Mouse (Mus musculus): ENCODE measurements around the gene Ramp2. TPM values are rescaled to one million over a fixed set of nuclear protein-coding genes. Genes with fewer than 3 reads are reported as not detected.

Ramp2 gene
- 10 to 100 TPM; 31.8 to 51.8 TPM for total RNA-seq (2021)
- long read RNA-seq, experiment 1, transcript Ramp2-204 (4 exons, 1,178 nt): major isoform, 43 of 46 reads
- long read RNA-seq, experiment 1, partial matches to known transcripts: 0 of 46 reads
- long read RNA-seq, experiment 1, other reads (novel, unspliced or antisense): 3 of 46 reads
- long read RNA-seq, experiment 2, transcript Ramp2-204 (4 exons, 1,178 nt): major isoform, 28 of 35 reads
- long read RNA-seq, experiment 2, partial matches to known transcripts: 2 of 35 reads
- long read RNA-seq, experiment 2, other reads (novel, unspliced or antisense): 5 of 35 reads

DNA sequence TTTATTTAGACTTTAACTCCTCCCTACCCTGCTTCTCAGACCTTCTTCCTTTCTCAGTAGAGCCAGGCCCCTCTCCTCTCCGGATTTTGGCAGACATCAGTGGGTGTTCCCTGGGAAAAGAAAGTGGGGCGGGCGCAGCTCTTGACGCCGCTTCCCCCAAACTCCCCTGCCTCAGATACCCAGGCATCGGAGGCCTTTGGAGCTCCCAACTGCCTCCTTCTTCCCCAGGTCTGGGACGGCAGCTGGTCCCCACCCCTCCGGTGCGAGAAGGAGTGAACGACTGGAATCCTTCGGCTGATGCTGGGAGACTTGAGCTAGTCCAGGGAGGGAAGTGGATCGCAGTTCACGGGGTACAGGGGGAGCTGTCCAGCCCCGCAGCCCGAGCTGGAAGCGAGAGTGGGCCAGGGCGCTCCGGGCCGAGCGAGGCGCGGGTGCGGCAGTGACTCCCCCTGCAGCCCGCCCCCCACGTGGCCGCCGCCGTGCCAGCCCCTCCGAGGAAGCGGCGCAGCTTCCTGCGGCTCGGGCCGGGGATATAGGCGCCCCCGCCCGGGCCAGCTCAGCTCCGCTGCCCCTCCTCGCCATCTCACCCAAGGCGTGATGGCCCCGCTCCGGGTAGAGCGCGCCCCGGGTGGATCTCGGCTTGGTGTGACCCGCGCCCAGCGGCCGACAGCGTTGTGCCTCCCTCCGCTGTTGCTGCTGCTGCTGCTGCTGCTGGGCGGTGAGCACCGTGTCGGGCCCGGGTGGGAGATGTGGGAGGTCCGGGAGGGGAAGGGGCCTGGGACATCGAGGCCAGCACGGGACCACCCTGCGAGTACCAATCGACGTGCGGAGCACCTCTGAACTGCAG, at the start of gene Ramp2:
TSS of gene Ramp2 (plus strand) at position 174 of the 847 bp plus-strand sequence.
- DNase-seq: peak; percentile 78

DNA sequence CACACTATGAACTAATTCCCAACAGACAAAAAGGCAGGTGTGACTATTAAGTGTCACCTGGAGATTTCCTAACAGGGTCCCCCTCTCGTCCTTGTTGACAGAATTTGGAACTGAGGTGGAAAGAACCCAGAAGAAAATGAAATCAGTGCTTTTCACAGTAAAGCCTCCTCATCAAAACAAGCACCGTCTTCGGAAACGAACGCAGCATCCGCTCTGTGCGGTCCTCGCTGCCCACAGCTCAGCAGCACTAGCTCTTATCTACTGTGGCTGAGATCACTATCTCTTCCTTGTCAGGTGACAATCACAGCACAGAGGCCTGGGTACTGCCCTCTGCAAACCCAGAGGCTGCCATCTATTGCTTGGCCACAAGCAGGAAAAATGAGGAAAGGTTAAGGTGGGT, 49.7 kb upstream of the Ramp2 start:
- no peak for DNase-seq

DNA sequence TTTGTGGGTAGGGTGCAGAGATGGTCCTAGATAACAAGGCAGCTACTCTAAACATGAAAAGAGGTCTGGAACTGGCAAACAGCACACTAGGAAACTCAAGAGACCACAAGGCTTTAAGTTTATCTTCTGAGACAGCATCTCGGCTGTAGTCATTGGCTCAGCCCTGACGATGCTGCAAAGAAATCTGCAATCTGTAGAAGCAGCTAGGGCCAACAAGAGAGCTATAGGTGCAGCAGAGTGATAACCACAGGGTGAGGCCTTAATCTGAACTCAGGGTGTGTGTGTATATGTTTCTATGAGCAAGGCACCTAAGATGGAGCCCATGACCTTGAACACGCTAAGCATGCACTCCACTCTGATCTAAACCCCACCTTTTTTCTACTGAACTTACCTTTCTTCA, 46.3 kb upstream of the Ramp2 start:
- DNase-seq: no peak

DNA sequence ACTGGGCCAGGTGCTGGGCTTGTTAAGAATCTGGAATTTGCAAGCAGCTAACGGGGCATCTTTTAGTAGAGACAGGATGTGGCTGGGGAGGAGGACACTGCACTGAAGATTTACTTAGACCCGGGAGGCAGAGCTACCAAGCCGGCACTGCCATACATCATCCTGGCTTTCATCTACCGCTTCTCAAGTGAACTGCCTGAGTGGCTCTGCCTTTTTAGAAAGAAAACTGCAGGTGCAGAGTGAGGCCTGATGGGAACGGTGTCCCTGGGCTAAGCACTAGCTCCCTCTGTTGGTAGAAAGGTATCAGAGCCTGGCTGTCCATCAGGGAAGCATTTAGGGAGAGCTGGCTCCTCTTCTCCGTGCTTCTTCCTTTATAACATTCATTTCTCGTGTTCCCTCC, 44.8 kb upstream of the Ramp2 start:
- DNase-seq: no peak

DNA sequence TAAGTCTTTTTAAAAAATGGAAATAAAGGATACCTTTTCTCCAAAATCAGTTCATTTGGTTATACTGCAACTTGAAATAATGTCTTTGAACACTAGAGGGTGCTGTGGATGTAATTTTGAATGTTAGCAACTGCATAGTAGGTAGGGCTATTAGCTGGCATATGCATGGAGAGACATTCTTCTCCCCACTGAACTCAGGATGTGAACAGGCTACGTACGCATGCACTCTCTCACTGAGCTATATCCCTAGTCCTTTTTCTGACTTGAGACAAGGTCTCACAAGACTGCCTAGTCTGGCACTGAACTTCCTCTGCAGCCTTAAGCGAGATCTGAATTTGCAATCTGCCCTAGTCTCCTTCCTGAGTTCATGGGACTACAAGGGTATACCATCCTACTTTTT, 33.9 kb upstream of the Ramp2 start:
- no peak for DNase-seq

DNA sequence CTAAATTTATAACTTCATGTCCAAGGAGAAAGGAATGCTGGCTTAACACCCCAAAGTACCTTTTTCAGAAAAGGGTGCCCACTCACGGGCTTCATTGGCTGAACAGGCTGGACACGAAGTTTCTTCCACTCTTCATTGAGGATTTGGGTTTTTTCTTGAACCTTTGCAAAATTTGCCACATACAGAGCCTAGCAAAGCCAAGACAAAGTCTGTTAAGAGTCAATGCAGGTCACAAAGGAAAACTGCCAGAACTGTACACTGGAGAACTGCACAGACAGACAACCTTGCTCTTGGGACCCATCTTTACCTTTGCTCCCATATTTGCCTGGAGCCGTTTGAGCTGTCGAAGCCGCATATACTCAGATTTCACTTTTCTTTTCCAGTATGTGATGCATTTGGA, 28.9 kb upstream of the Ramp2 start:
- no peak for DNase-seq

DNA sequence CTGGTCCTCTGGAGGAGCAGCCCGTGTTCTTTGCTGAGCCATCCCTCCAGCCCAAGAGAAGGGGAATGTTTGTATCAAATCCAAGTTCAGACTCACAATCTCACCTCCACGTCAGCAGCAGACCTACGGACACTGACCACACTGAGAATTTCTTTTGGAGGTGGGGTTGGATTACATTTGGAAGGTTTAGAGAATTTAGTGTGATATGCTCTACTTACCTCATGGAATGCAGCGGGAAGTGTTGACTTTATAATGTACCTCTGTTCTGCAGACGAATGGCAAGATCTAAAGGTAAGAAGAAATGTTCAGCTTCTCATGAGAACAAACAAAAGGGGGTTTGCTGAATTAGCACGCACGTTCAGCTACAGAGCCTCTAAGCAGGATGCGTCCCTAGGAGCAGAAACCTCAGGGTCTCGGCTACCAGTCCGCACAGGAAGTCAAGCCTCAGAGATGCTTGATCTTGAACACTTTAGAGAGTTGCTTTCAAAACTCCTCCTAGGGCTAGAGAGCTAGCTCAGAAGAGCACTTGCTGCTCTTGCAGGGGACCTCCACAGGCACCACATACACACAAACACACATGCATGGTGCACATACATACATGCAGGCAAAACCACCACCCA, 27.3 kb upstream of the Ramp2 start:
- DNase-seq: no peak

DNA sequence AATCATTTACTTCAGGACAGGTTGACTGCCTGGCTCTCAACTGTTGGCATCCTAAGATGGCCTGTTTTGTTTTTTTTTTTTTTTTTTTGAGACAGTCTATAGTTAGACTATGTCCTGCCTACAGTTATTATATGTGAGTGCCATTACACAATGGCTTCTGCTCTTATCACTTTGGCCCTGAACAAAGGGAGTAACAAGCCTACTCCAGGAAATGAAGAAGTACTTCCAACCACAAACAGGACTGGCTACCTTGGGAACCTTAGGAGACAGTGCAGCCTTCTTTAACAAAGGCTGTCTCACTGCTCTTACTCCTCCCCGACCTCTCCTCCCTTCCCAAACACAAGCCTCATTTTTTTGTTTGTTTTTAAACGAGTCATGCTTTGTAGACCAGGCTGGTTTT, 25.0 kb upstream of the Ramp2 start:
- no peak for DNase-seq

DNA sequence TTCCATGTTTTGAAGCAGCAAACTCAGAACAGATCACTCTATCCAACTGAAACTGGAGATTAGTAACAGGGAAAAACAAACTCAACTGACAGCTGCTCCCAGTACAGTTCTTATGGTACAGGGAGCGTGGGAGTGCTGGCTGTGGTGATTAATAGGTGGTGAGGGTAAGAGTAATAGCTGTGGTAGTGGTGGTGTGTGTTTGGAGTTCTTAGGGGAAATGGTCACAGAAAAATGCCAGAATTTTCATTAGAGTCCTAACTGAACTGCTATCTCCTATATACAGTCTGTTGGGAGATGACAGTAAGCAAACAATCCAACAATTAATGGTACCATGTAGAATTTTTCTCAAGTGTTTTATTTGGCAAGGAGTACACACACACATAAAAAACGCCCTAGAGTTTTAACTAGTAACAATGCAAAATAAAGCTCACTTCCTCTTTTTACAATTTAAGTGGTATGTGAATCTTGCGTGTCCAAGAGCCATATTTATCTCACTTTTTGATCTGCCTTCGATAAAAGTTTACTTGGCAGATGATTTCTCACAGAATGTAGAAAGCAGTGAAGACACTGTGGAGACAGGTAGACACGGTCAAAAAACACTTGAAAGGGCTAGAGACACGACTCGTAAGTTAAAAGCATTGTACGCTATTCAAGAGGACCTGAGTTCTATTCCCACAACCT, 24.4 kb upstream of the Ramp2 start:
- no peak for DNase-seq

DNA sequence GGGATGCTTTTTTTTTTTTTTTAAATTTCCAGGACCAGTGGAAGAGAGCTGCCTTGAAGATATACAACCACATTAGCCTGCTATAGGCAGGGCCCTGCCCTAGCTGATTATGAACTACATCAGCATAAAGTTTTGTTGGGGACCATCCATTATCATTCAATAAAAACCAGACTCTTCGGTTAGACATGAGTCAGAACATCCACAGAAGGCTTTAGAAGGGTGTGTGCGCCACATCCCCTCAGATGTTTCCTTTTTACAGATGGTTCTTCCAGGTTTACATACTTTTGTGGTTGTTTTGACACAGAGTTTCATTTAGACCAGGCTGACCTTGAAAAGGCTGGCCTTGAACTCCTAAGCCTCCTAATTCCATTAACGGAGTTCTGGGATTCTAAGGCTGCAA, 21.5 kb upstream of the Ramp2 start:
- DNase-seq: no peak

DNA sequence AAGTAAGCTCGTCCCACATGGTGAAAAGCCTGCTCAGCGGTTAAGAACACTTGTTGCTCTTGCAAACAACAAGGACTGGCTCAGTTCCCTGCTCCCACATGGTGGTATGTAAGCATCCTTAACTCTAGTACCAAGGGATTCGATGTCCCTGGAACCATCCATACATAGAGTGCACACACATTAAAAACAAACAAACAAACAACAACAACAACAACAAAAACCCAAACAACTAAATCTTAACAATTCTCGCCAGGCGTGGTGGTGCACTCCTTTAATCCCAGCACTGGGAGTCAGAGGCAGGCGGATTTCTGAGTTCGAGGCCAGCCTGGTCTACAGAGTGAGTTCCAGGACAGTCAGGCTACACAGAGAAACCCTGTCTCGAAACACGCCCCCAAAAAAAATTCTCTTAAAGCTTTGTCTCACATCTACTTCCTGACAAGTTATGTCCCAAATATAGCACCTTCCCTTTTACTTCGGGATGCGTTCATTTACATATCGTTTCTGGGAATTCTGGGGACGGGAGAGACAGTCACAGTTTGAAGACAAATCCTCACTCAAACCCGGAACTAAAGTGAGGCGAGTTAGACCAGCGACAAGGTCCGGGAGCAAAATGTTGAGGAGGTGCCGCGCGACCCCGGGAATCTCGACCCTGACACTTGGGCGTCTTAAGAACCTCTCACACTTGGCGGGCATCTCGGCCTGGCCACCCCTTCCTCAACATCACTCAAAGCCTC, 20.3 kb upstream of the Ramp2 start:
- no peak for DNase-seq

DNA sequence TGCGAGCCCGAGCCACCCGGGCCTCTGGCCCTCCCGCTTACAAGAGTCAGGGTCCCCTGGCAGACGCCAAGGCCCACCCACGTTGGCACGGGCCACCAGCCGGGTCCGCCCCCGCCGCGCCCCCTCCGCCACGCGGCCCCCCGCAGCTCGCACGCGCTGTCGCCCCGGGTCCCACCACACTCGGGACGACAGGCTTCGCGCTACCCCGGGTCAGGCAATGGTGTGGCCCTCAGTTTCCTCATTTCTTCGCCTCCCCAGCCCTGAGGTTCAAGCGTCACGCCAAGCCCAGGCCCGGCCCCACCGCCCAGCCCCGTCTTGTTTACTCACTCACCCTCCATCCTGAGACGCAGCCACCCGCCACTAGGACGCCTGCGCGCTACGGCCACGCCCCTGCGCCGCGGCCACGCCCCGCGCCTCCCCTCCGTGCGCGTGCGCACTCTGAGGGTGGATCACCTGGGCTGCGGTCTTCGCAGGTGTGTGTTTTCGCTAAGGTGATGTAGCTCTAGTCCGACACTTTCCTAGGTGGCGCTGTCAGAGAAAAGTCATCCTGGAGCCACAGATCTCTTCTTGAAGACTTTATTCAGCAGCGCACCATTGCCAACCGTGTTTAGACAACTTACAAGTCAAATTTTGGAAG, 19.6 kb upstream of the Ramp2 start, which contains the start of gene Ezh1:
TSS of gene Ezh1 (minus strand) at position 399 of the 637 bp plus-strand sequence.
- peak; percentile 88 for DNase-seq

DNA sequence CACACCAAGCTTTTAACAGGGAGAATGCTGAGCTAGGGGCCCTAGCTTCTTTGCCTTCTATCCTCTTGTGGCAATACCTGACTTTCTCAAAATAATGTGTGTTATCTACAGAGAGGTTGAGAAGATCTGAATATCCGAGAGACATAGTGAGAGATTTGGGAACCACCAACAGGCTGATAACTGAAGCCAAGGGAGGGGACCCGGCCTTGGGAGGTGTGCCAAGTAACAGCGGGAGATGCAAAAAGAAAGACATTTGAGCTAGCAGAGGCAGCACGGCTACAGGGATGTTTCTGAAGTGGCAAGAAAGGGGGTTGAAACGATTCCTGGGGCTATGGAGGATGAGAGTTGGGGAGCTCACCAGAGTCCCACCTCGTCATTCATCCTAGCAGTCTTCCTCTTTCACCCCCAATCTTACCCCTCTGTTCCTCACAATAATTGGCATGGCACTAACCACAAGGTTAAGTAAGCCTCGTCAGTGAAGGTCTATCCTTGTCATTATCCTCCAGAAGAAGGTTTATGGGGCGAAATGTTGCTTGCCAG, 16.4 kb upstream of the Ramp2 start:
- peak; percentile 63 for DNase-seq

DNA sequence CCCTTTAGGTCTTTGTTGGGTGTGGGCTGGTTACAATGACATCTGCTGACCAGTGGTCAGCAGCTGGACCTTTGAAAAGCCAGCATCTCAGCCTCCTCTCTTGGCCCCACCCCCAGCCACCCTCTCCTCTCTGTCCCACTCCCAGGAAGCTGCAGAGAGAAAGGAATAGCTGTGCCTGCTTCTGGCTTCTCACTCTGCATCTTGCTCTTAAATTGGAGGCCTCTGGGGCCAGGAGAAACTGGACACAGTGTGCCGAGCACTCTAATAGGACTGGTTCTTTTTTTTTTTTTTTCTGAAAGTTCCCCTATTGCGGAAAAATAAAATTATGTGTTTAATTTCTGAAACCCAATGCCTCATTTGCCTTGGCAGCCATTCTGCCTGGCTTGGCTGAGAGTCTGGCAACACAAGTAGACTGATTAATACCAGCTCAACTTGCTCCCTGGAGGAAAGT, 15.7 kb upstream of the Ramp2 start:
- DNase-seq: peak; percentile 89

DNA sequence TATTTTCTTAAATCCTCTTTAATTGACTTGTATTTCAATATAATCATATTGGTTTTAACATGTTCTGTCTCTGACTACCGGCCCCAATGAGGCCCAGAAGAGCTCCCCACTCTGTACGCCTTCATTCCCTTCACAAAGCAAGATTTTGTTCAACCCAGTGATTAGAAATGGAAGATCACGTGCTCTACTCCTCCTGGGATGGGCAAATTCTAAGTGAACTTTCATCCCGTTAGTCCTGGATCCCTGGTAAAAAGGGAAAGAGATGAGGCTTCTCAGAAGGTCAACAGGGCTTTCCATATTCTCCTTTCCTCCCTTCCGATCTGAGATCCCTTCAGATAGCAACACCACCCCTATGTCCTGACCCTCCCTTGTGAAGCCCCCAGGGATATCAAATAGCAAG, 15.3 kb upstream of the Ramp2 start:
- no peak for DNase-seq

DNA sequence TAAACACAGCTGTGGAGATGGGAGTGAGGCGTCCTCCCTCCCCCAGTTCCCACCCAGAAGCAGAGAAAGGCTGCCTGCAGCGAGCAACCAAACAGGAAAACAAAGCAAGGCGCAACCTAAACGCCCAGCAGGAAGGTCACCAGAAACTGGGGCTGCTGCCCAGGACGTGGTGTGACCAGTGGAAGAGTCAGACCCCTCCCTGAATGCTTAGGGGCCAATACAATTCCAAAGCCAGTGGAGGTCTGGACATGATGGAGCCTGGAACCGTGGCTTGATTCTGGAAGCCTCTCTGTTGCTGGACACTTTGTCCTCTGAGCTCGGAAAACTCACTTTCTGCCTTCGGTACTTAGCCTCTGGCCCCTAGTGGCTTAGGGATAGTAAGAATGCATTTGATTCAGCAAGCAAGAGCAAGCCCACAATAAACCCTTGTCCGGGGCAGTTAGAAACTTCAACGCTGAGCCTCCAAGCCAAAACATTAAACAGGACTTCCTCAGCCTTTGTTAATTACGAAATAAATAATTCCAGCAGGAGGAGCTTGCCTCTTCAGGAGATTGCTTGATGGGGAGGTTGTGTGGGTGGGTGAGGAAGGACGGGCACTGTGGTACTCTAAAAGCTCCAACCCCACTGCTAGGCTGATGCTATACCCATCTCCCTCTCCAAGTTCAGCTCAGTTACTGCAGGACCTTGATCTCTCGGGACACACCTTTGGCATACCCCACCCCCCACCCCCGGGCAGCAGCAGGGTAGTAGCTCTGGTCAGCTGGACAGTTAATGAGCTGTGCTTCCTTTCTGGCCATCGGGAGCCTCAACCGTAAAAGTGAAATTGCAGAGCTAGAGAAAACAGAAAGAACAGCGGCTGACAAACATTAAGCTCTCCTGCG, 14.6 kb upstream of the Ramp2 start:
- DNase-seq: peak; percentile 92

DNA sequence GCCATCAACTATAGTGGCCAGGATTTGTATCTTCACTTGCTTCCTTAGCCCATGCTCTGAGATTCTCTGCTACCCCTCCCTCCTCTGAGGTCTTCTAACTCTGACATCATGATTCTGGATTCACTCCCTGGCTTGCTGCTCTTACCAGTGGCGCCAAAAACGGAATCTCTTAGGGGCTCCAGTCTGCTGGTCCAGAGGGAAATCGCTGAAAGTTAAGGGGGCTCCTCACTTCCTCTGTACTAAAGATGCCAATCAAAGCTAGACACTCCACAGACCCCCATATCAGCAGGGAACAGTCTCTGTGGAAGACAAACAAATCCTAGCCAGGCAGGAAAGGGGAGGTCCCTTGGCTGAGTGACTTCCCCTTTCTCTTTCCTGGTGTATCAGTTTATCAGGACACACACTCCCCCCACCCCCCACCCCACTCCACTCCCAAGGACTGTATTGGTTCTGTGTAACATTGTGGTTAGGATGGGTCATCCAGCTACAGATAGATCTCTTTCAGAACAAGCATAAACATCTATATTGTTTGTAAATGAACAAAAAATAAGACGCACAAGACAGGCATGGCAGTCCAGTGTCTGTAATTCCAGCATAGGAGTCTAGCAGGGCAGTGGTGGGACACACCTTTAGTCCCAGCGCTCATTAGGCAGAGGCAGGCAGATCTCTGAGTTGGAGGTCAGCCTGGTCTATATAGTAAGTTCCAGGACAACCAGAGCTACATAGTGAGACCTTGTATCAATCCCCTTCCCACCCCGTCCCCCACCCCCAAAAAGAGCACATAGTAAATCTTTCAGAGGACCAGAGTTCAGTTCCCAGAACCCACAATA, 13.6 kb upstream of the Ramp2 start:
- DNase-seq: peak; percentile 48

DNA sequence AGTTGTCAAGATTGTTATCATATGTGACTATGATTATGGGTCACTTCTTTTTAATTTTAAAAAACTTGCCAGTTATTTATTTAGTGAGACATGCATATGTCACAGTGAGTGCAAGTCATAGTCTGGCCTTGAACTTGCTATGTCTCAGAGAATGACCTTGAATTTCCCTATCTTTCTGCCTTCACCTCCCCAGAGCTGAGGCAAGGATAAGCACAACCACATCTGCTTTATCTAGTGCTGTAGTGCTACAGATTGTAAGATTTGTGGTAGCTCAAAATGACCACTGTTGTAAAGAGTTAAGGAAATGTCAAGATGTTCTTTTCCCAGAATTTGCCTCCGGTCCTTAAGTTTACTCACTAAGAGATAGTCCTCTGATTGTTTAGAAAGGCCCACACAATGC, 12.6 kb upstream of the Ramp2 start:
- no peak for DNase-seq

DNA sequence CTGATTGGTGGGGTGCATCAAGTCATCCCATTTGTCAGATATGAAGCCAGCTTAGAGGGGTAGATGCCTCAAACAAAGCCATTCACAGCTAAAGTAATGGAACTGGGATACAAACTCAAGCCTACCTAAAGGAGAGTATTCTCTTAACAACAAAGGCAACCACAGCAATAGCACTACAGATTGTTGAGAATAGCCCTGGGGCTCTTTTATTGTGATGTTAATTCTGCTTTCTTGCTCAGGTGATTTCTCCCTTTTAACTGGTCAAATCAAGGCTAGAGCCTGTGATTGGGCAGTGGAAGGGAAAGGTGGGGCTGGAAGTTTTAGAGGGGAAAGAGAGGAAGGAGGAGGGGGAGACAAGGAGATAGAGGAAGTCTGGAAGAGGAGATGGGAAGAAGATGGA, 11.7 kb upstream of the Ramp2 start:
- DNase-seq: no peak

All from gastrocnemius, postnatal 25 days (tissue).